Mouse (Mus musculus) central nervous system, embryonic 14 days (tissue): Measurements from ENCODE around the gene Kcmf1. TPM values are rescaled to one million over a fixed set of nuclear protein-coding genes. Genes with fewer than 3 reads are reported as not detected.

Experiments used
- polyA plus RNA-seq: library from polyadenylated mRNA; depleted of rRNA; stranded (reverse); fragments of >200 nt; gene quantifications from 2 replicates; pipeline ENCODE4 v1.2.3, GENCODE M21; 2012; rRNA removed

Kcmf1 gene
- polyA plus RNA-seq: 80.2 and 80.8 TPM in 2 replicates

DNA sequence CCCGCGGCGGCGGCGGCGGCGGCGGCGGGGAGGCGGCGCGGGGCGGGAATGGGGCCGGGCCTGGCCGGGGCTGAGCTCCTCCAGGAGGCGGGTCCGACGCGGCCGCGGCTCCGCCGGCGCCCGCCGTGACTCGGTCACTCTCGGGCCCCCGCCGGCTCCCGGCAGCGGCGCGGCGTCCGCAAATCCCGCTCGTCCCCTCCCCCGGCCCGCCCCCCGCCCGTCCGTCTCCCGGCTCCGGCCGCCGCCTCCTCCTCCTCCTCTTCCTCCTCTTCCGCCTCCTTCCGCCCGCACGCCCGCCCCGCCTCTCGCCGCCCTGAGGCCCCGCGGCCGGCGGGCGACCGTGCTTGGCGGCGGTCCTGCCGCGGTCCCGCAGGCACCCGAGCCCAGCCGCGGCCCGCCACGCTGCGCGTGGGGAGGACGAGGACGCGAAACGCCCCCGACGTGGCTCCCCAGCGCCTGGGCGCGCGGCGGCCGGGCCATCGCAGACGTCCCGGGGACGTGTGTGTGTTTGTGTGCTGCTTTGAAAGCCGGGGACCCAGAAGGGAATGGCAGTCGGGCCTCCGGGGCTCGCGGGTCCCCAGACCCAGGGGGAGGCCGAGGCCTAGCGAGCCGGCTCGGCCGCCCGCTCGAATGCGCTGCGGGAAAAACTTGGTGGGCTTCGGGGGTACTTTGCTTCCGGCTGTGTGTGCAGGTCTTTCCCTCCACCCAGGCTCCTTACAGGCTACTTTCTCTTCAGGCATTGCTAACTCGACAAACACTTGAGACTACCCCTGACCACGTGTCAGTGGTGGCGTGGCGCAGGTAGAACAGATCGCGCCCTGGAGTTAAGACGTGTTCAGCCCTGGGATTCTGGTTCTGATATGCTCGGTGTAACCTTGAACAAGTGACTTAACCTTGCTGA lies at the start of gene Kcmf1:
Kcmf1 (minus strand) TSS at position 199 of the 901 bp plus-strand sequence.

Other genes starting within 250 kb of the Kcmf1 start
- 13.1 and 23.9 TPM in 2 replicates for gene Tcf7l1, start 110.7 kb downstream of the Kcmf1 start, polyA plus RNA-seq
- gene Tmsb10, start 58.8 kb upstream of the Kcmf1 start, polyA plus RNA-seq: 2,371 and 2,823 TPM in 2 replicates